Mouse (Mus musculus) megakaryocyte, embryonic 14.5 days (primary cell): ENCODE data around the gene Vps13c.

Source experiments
- FLI1 ChIP-seq: IDR thresholded peaks from 2 replicates; pipeline ENCODE4 v1.6.1; 2012; ENCODE audit warnings: low read length, inconsistent platforms, mixed read lengths
- GATA1 ChIP-seq: IDR thresholded peaks from 3 replicates; pipeline ENCODE4 v1.6.1; 2012; ENCODE audit warnings: mixed read lengths, low read length, inconsistent platforms, borderline replicate concordance

GRCm38 (mm10) chr9:67867411-67867810, 27.2 kb downstream of the Vps13c start:
- TF ChIP-seq GATA1 (no peak), FLI1 (no peak)
